Mouse (Mus musculus) limb, embryonic 11.5 days (tissue): ENCODE measurements at regions not wholly inside any gene's neighbourhood (a gene's known extent, or its start where the extent isn't known, plus 50 kb on each side); places are given as distances from the start of the nearest gene placed in this dataset.
"Not testable (repeated sequence)": the region's sequence is repeated elsewhere in the genome, so short reads cannot be mapped to it uniquely, and the experiment has no call there.

Experiments
- ATAC-seq: fragments of 200-750 bp; cut with Nextera tagmentation; 2 replicates; pipeline ENCODE4 v1.8.0; 2017; ENCODE audit warnings: low read depth; ENCODE audit not compliant: insufficient number of reproducible peaks, low FRiP score, low TSS enrichment
- DNase-seq: peaks from one replicate; pipeline ENCODE4 v3.0.0-alpha.2; 2015; ENCODE audit warnings: low spot score
- H3K27ac ChIP-seq: fragments of 300-500 bp; sonication (generic); replicated peaks from 2 replicates; pipeline ENCODE4 v1.5.1; 2014; ENCODE audit warnings: low read depth, mild to moderate bottlenecking, low read length
- H3K27me3 ChIP-seq: fragments of 300-500 bp; sonication (generic); 2 replicates; pipeline ENCODE4 v1.6.1; 2014; ENCODE audit warnings: mild to moderate bottlenecking, low read length, mixed read lengths; ENCODE audit not compliant: control insufficient read depth, insufficient read depth
- H3K36me3 ChIP-seq: fragments of 300-500 bp; sonication (generic); 2 replicates; pipeline ENCODE4 v1.6.1; 2014; ENCODE audit warnings: mild to moderate bottlenecking, low read length, moderate library complexity, mixed read lengths; ENCODE audit not compliant: control insufficient read depth, insufficient read depth
- H3K4me1 ChIP-seq: fragments of 300-500 bp; sonication (generic); 2 replicates; pipeline ENCODE4 v1.6.1; 2014; ENCODE audit warnings: low read length, mixed read lengths; ENCODE audit not compliant: control insufficient read depth, insufficient read depth
- H3K4me2 ChIP-seq: fragments of 300-500 bp; sonication (generic); 2 replicates; pipeline ENCODE4 v1.6.1; 2014; ENCODE audit warnings: low read depth, mild to moderate bottlenecking, moderate library complexity; ENCODE audit not compliant: severe bottlenecking
- H3K4me3 ChIP-seq: fragments of 300-500 bp; sonication (generic); 2 replicates; pipeline ENCODE4 v1.5.1; 2014; ENCODE audit warnings: low read depth, low read length
- H3K9ac ChIP-seq: fragments of 300-500 bp; sonication (generic); 2 replicates; pipeline ENCODE4 v1.6.1; 2014; ENCODE audit warnings: mild to moderate bottlenecking, low read length
- H3K9me3 ChIP-seq: fragments of 300-500 bp; sonication (generic); 2 replicates; pipeline ENCODE4 v1.6.1; 2016; ENCODE audit warnings: low read length; ENCODE audit not compliant: control insufficient read depth
- WGBS: fragments of 180-500 bp; shearing (Covaris S2); extraction: QIAGEN DNeasy Blood & Tissue Kit; methylation state at CpG from one replicate; pipeline ENCODE4 v1.1.7; 2014; 5-methylcytosine and 5-hydroxymethylcytosine counted together

GRCm38 (mm10) chr5:148662281-148662741 lies 109.7 kb upstream of the Ubl3 start:
- no peak for ATAC-seq
- Histone ChIP-seq H3K4me2 (no peak overlapping the region), H3K9me3 (no peaks in the 10 kb centered on the region)

GRCm38 (mm10) chr5:148661120-148661519 lies 108.5 kb upstream of the Ubl3 start:
- Histone ChIP-seq H3K4me3 (no peak overlapping the region), H3K9me3 (no peaks in the 10 kb centered on the region)

More at GRCm38 (mm10) chr5:148662281-148662741, 109.7 kb upstream of the Ubl3 start:
- H3K27me3 ChIP-seq, result no peaks in the 10 kb centered on the region
- H3K9ac ChIP-seq, result no peak overlapping the region
- 87% methylated on average over 15 of the region's 15 CpGs for WGBS
- H3K4me1 ChIP-seq, result no peaks in the 10 kb centered on the region
- no peak overlapping the region for H3K27ac ChIP-seq
- H3K4me3 ChIP-seq, result no peak overlapping the region
- H3K36me3 ChIP-seq, result peaks cover 2% of the 10 kb centered on the region; the same call in 1 of the 2 replicates
- no peak for DNase-seq

GRCm38 (mm10) chr5:148657936-148658640 lies 105.5 kb upstream of the Ubl3 start:
- DNase-seq (no peak), ATAC-seq (no peak)
- Histone ChIP-seq H3K36me3 (peaks cover 2% of the 10 kb centered on the region; the same call in 1 of the 2 replicates), H3K9ac (no peak overlapping the region), H3K27ac (no peak overlapping the region), H3K4me1 (no peaks in the 10 kb centered on the region), H3K4me2 (no peak overlapping the region), H3K9me3 (no peaks in the 10 kb centered on the region), H3K4me3 (no peak overlapping the region), H3K27me3 (no peaks in the 10 kb centered on the region)
- 81% methylated on average over 4 of the region's 4 CpGs for WGBS

More at GRCm38 (mm10) chr5:148661120-148661519, 108.5 kb upstream of the Ubl3 start:
- no peak for DNase-seq
- ATAC-seq, result no peak
- H3K27me3 ChIP-seq, result no peaks in the 10 kb centered on the region
- peaks cover 2% of the 10 kb centered on the region; the same call in 1 of the 2 replicates for H3K36me3 ChIP-seq
- WGBS, result 81% methylated on average over 4 of the region's 4 CpGs
- H3K9ac ChIP-seq, result no peak overlapping the region
- H3K4me2 ChIP-seq, result no peak overlapping the region
- no peaks in the 10 kb centered on the region for H3K4me1 ChIP-seq
- no peak overlapping the region for H3K27ac ChIP-seq

- Histone ChIP-seq H3K9me3 (no peaks in the 10 kb centered on the region), H3K36me3 (no peaks in the 10 kb centered on the region), H3K4me2 (no peak overlapping the region), H3K9ac (no peak overlapping the region), H3K27me3 (no peaks in the 10 kb centered on the region), H3K4me3 (no peak overlapping the region), H3K27ac (no peak overlapping the region), H3K4me1 (no peaks in the 10 kb centered on the region)
- ATAC-seq (no peak), DNase-seq (no peak)
- WGBS, result 54% methylated on average over 6 of the region's 7 CpGs
These were observed 100.1 kb upstream of the Ubl3 start for GRCm38 (mm10) chr5:148652525-148653243.

- no peaks in the 10 kb centered on the region for H3K36me3 ChIP-seq
- ATAC-seq, result no peak
These were observed 99.1 kb upstream of the Ubl3 start for GRCm38 (mm10) chr5:148651736-148652135.

GRCm38 (mm10) chr5:148649573-148649972 lies 97.0 kb upstream of the Ubl3 start:
- H3K9me3 ChIP-seq, ATAC-seq, H3K9ac ChIP-seq, H3K27ac ChIP-seq, H3K4me2 ChIP-seq, H3K4me3 ChIP-seq, DNase-seq, H3K27me3 ChIP-seq, H3K4me1 ChIP-seq, H3K36me3 ChIP-seq: not testable (repeated sequence)
- 95% methylated on average over 7 of the region's 7 CpGs for WGBS

More at GRCm38 (mm10) chr5:148651736-148652135, 99.1 kb upstream of the Ubl3 start:
- DNase-seq, result no peak
- H3K27me3 ChIP-seq, result no peaks in the 10 kb centered on the region
- WGBS, result 60% methylated on average over 4 of the region's 4 CpGs
- H3K4me3 ChIP-seq, result no peak overlapping the region
- no peak overlapping the region for H3K4me2 ChIP-seq
- no peaks in the 10 kb centered on the region for H3K4me1 ChIP-seq
- no peak overlapping the region for H3K9ac ChIP-seq
- no peak overlapping the region for H3K27ac ChIP-seq
- H3K9me3 ChIP-seq, result no peaks in the 10 kb centered on the region

- Histone ChIP-seq H3K27ac (no peak overlapping the region), H3K36me3 (no peaks in the 10 kb centered on the region), H3K4me2 (no peak overlapping the region), H3K4me3 (no peak overlapping the region), H3K27me3 (no peaks in the 10 kb centered on the region), H3K4me1 (peaks cover 8% of the 10 kb centered on the region), H3K9me3 (no peaks in the 10 kb centered on the region), H3K9ac (no peak overlapping the region)
- no peak for ATAC-seq
- WGBS, result 83% methylated on average over 9 of the region's 9 CpGs
- no peak for DNase-seq
These were observed 96.5 kb upstream of the Ubl3 start for GRCm38 (mm10) chr5:148649123-148649522.

GRCm38 (mm10) chr5:148647644-148648043 lies 95.1 kb upstream of the Ubl3 start:
- WGBS, result 60% methylated on average over 2 of the region's 2 CpGs
- no peak overlapping the region for H3K27ac ChIP-seq
- no peak overlapping the region for H3K4me2 ChIP-seq
- H3K4me3 ChIP-seq, result no peak overlapping the region
- no peaks in the 10 kb centered on the region for H3K36me3 ChIP-seq
- ATAC-seq (no peak), DNase-seq (no peak)
- no peaks in the 10 kb centered on the region for H3K27me3 ChIP-seq
- H3K9me3 ChIP-seq, result no peaks in the 10 kb centered on the region
- H3K4me1 ChIP-seq, result peaks cover 8% of the 10 kb centered on the region
- no peak overlapping the region for H3K9ac ChIP-seq
